21 mouse cellular contexts compared by ENCODE assay signal in genomic region chr14:23470071-23470470, GRCm38 (mm10).
"Had no signal": no experiment of that assay in that cellular context is flagged by ENCODE, and none has a peak within 500 bp of the region (broad histone marks: within the 10 kb centered on the region; RNA-seq: fewer than 3 reads in every experiment).

No protein-coding gene starts in this region.

- H3K36me3 ChIP-seq: heart, embryonic 13.5 days; heart, embryonic 15.5 days; hindbrain, embryonic 13.5 days; hindbrain, embryonic 15.5 days; limb, embryonic 13.5 days; limb, embryonic 15.5 days; liver, embryonic 12.5 days had no signal

- H3K27me3 ChIP-seq: heart, embryonic 13.5 days; heart, embryonic 15.5 days; hindbrain, embryonic 13.5 days; hindbrain, embryonic 15.5 days; limb, embryonic 13.5 days; limb, embryonic 15.5 days; liver, embryonic 12.5 days had no signal

- H3K9ac ChIP-seq: forebrain, postnatal 0 days; heart, embryonic 13.5 days; heart, embryonic 15.5 days; hindbrain, embryonic 13.5 days; hindbrain, embryonic 15.5 days; limb, embryonic 13.5 days; limb, embryonic 15.5 days; liver, embryonic 12.5 days; liver, embryonic 14.5 days had no signal

- H3K4me2 ChIP-seq: heart, embryonic 11.5 days; heart, embryonic 13.5 days; heart, embryonic 15.5 days; hindbrain, embryonic 13.5 days; hindbrain, embryonic 15.5 days; limb, embryonic 13.5 days; limb, embryonic 15.5 days; liver, embryonic 12.5 days had no signal

- H3K4me3 ChIP-seq: heart, adult 2 months; heart, embryonic 13.5 days; heart, embryonic 15.5 days; hindbrain, embryonic 13.5 days; hindbrain, embryonic 15.5 days; limb, embryonic 13.5 days; limb, embryonic 15.5 days; liver, embryonic 12.5 days had no signal

- H3K4me1 ChIP-seq: heart, embryonic 13.5 days; heart, embryonic 15.5 days; hindbrain, embryonic 13.5 days; hindbrain, embryonic 15.5 days; limb, embryonic 15.5 days; liver, embryonic 12.5 days had no signal

- H3K9me3 ChIP-seq: heart, embryonic 13.5 days; heart, embryonic 15.5 days; hindbrain, embryonic 13.5 days; hindbrain, embryonic 15.5 days; limb, embryonic 13.5 days; limb, embryonic 15.5 days; liver, embryonic 12.5 days had no signal

- DNase-seq: forebrain, postnatal 0 days; gastrocnemius, postnatal 14 days; gastrocnemius, postnatal 36 days; heart, adult 2 months; heart, postnatal 14 days; heart, postnatal 36 days; kidney, adult 8-10 months; layer of hippocampus, adult 9-11 months; layer of hippocampus, postnatal 36 days; left cerebral cortex, postnatal 4 days had no signal

- H3K27ac ChIP-seq: heart, adult 2 months; heart, embryonic 13.5 days; heart, embryonic 15.5 days; hindbrain, embryonic 13.5 days; hindbrain, embryonic 15.5 days; hindbrain, postnatal 0 days; limb, embryonic 13.5 days; limb, embryonic 15.5 days; liver, embryonic 12.5 days; liver, embryonic 14.5 days had no signal

- ATAC-seq: forebrain, postnatal 0 days; hindbrain, postnatal 0 days; intestine, embryonic 16.5 days; liver, embryonic 12.5 days had no signal
